ENCODE assay signal across 36 mouse cellular contexts in the genomic region with DNA sequence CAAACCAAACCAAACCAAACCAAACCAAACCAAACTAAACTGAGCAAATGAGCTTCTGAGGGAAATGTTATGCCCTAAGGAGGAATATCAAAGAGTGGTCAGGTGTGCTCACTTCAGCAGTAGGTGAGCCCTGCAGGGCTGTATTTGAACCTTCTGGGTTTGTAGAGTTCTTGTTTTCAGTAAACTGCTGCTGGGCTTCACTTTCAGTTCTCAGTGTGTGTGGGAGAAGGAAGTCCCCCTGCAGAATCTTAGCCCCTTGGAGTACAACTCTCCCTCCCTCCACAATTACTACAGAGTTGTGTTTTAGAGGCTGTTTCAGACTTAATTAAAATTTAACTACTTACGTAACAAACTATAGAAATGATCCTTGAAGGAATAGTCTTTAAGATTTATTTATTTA. TPM values are rescaled to one million over a fixed set of nuclear protein-coding genes. Genes with fewer than 3 reads are reported as not detected.
"Had no signal": no experiment of that assay in that cellular context is flagged by ENCODE, and none has a peak within 500 bp of the region (broad histone marks: within the 10 kb centered on the region; RNA-seq: fewer than 3 reads in every experiment).

No protein-coding gene starts in this region.

- H3K27ac ChIP-seq: heart, embryonic 10.5 days; heart, embryonic 13.5 days; heart, embryonic 15.5 days; hindbrain, embryonic 10.5 days; hindbrain, embryonic 12.5 days; hindbrain, embryonic 13.5 days; hindbrain, embryonic 14.5 days; hindbrain, embryonic 15.5 days; hindbrain, postnatal 0 days; intestine, embryonic 15.5 days; kidney, embryonic 15.5 days; kidney, postnatal 0 days; layer of hippocampus, adult 2 months had no signal

- H3K36me3 ChIP-seq: heart, embryonic 10.5 days; heart, embryonic 12.5 days; heart, embryonic 13.5 days; heart, embryonic 15.5 days; hindbrain, embryonic 10.5 days; hindbrain, embryonic 12.5 days; hindbrain, embryonic 13.5 days; hindbrain, embryonic 15.5 days; intestine, embryonic 15.5 days; kidney, embryonic 15.5 days had no signal

- H3K4me2 ChIP-seq: heart, embryonic 11.5 days; heart, embryonic 12.5 days; heart, embryonic 13.5 days; heart, embryonic 15.5 days; hindbrain, embryonic 12.5 days; hindbrain, embryonic 13.5 days; hindbrain, embryonic 14.5 days; hindbrain, embryonic 15.5 days; intestine, embryonic 15.5 days; kidney, embryonic 15.5 days had no signal

- H3K9me3 ChIP-seq: heart, embryonic 10.5 days; heart, embryonic 12.5 days; heart, embryonic 13.5 days; heart, embryonic 15.5 days; hindbrain, embryonic 10.5 days; hindbrain, embryonic 12.5 days; hindbrain, embryonic 13.5 days; hindbrain, embryonic 15.5 days; intestine, embryonic 15.5 days; kidney, embryonic 15.5 days had no signal

- H3K9ac ChIP-seq: heart, embryonic 12.5 days; heart, embryonic 13.5 days; heart, embryonic 15.5 days; hindbrain, embryonic 12.5 days; hindbrain, embryonic 13.5 days; hindbrain, embryonic 14.5 days; hindbrain, embryonic 15.5 days; intestine, embryonic 15.5 days; kidney, embryonic 15.5 days had no signal

- H3K4me1 ChIP-seq: heart, embryonic 10.5 days; intestine, embryonic 15.5 days had no signal

- H3K4me3 ChIP-seq: heart, embryonic 10.5 days; heart, embryonic 12.5 days; heart, embryonic 13.5 days; heart, embryonic 15.5 days; hindbrain, embryonic 10.5 days; hindbrain, embryonic 12.5 days; hindbrain, embryonic 13.5 days; hindbrain, embryonic 15.5 days; intestine, embryonic 15.5 days; kidney, embryonic 15.5 days; layer of hippocampus, adult 2 months had no signal

- H3K27me3 ChIP-seq: heart, embryonic 12.5 days; heart, embryonic 13.5 days; heart, embryonic 15.5 days; hindbrain, embryonic 12.5 days; hindbrain, embryonic 13.5 days; hindbrain, embryonic 15.5 days; intestine, embryonic 15.5 days; kidney, embryonic 15.5 days had no signal

- DNase-seq: heart, postnatal 10 days; heart, postnatal 14 days; heart, postnatal 36 days; heart, postnatal 4 days; kidney, adult 11 months; kidney, adult 18-20 months; kidney, adult 2 months; kidney, adult 8-10 months; kidney, adult 9 months; kidney, postnatal 10 days; kidney, postnatal 14 days; kidney, postnatal 25 days; kidney, postnatal 36 days; kidney, postnatal 4 days; layer of hippocampus, adult 9-11 months; layer of hippocampus, postnatal 36 days had no signal

- ATAC-seq: hindbrain, embryonic 16.5 days; hindbrain, postnatal 0 days; inflammation-experienced regulatory T-cells, adult 6 months; intestine, embryonic 15.5 days; intestine, embryonic 16.5 days; intestine, postnatal 0 days had no signal

RNA-seq across cellular contexts. Expression of gene Hist1h2ag, which starts 11.0 kb away (rescaled TPM):
- polyA plus RNA-seq: kidney, adult 2 months had no signal

RNA-seq across cellular contexts. Expression of gene Hist1h2ah, which starts 18.4 kb away (rescaled TPM):
- polyA plus RNA-seq: heart, embryonic 15.5 days; heart, postnatal 0 days; hindbrain, embryonic 13.5 days; hindbrain, embryonic 14.5 days; hindbrain, embryonic 16.5 days had no signal
